Mouse (Mus musculus): ENCODE data around the gene Banp. TPM values are rescaled to one million over a fixed set of nuclear protein-coding genes. Genes with fewer than 3 reads are reported as not detected.

Banp gene
- polyA plus RNA-seq, 1 experiment from 2014 or later = 43.8 TPM

- Histone ChIP-seq H3K27me3 (ENCODE audit: insufficient read depth, low read length) (no peaks in the 10 kb centered on the region), H3K4me1 (ENCODE audit: insufficient read depth) (no peaks in the 10 kb centered on the region), H3K4me3 (ENCODE audit: low read depth, low read length) (no peak overlapping the region), H3K4me2 (no peak overlapping the region), H3K36me3 (ENCODE audit: insufficient read depth) (no peaks in the 10 kb centered on the region), H3K9me3 (ENCODE audit: low read depth, low read length) (no peaks in the 10 kb centered on the region), H3K9ac (no peak overlapping the region), H3K27ac (ENCODE audit: low read depth) (no peak overlapping the region)
- peak; percentile 64 for TF ChIP-seq CTCF (IDR thresholded peaks at IDR 0.05; ENCODE audit: low read depth)
- peak; percentile 70 for DNase-seq
- no peak for ATAC-seq (ENCODE audit: insufficient read depth)
- WGBS = 33% methylated on average over 4 of the region's 4 CpGs
Measured at GRCm38 (mm10) chr8:121934506-121934905, 15.0 kb upstream of the Banp start.

GRCm38 (mm10) chr8:121934923-121935322, 14.6 kb upstream of the Banp start:
- H3K4me2 ChIP-seq = no peak overlapping the region
- no peak for TF ChIP-seq CTCF (IDR thresholded peaks at IDR 0.05; ENCODE audit: low read depth)
- no peak for DNase-seq
- ATAC-seq (ENCODE audit: insufficient read depth) = no peak
- no peak overlapping the region for H3K9ac ChIP-seq
- H3K9me3 ChIP-seq (ENCODE audit: low read depth, low read length) = no peaks in the 10 kb centered on the region
- H3K27ac ChIP-seq (ENCODE audit: low read depth) = no peak overlapping the region
- H3K4me3 ChIP-seq (ENCODE audit: low read depth, low read length) = no peak overlapping the region
- H3K27me3 ChIP-seq (ENCODE audit: insufficient read depth, low read length) = no peaks in the 10 kb centered on the region
- no peaks in the 10 kb centered on the region for H3K36me3 ChIP-seq (ENCODE audit: insufficient read depth)
- no peaks in the 10 kb centered on the region for H3K4me1 ChIP-seq (ENCODE audit: insufficient read depth)

DNA sequence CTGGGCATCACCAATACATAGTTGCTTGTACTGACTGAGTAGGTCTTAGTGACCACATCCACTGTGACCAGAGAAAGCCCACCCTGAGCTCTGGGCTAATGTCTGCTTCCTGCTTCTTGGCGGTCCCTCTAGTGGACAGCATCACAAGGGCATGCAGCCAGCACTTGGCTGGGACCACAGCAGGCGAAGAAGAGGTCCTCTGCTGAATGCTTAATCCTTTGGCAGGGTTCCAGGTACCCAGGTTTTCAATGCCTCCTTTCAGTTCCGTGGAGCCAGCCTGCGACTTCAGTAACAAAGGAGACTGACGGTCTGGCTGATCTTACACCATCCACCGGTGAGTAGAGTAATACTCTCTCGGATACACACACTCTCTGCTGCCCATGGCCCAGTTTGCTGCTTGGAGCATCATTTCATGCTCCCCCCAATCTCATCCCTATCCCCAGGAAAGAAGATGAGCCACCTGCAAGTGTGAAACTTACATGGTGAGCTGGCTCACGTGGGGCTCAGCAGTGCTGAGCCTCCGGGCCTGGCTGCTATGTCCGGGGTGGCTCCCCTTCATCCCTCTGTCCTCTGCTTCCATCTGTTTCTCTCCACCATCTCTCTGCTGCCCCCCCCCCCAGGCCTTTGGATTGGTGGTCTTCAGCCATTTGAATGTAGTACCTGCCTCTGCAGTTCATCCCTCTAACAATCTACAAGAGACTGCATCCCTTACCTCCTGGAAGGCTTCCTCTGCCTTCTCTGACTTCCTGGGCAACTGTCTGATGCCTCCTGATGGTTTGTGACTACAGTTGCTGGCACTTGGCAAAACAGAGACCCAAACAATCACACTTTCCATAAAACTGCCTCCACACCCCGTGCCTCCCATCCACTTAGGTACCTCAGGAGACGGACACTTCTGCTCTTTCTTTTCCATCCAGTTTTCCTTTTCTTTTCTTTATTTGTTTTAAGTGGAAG, 13.9 kb upstream of the Banp start:
- Histone ChIP-seq H3K27me3 (ENCODE audit: insufficient read depth, low read length) (no peaks in the 10 kb centered on the region), H3K36me3 (ENCODE audit: insufficient read depth) (no peaks in the 10 kb centered on the region), H3K9ac (peak overlapping the region; percentile 13), H3K9me3 (ENCODE audit: low read depth, low read length) (no peaks in the 10 kb centered on the region), H3K4me3 (ENCODE audit: low read depth, low read length) (no peak overlapping the region), H3K27ac (ENCODE audit: low read depth) (peak overlapping the region; percentile 24; the same call in 1 of the 2 replicates), H3K4me1 (ENCODE audit: insufficient read depth) (no peaks in the 10 kb centered on the region), H3K4me2 (no peak overlapping the region)
- TF ChIP-seq CTCF (IDR thresholded peaks at IDR 0.05; ENCODE audit: low read depth) = peak; percentile 78
- WGBS = 41% methylated on average over 12 of the region's 12 CpGs
- ATAC-seq (ENCODE audit: insufficient read depth) = peak; percentile 74
- DNase-seq = peak; percentile 81

DNA sequence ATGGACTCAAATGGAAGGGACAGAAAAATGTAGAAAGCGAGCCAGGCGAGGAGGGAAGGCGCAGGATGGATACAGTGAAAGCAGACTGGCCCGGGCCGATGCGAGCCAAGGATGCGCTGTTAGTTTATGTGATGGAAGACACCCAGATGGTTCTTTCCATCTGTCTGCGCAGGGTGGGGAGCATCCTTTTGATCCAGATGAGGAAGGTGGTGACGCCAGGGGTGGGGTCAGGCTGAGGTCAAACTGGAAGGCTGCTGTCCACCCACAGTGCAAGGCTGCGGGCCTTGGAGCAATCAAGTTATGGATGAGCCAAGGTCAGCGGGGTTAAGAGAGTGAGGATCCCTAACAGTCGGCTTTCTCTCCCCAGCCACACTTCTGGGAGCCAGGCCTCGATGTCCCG, 13.2 kb upstream of the Banp start:
- Histone ChIP-seq H3K27ac (ENCODE audit: low read depth) (no peak overlapping the region), H3K9ac (no peak overlapping the region), H3K4me1 (ENCODE audit: insufficient read depth) (no peaks in the 10 kb centered on the region), H3K9me3 (ENCODE audit: low read depth, low read length) (no peaks in the 10 kb centered on the region), H3K4me2 (no peak overlapping the region), H3K27me3 (ENCODE audit: insufficient read depth, low read length) (no peaks in the 10 kb centered on the region), H3K36me3 (ENCODE audit: insufficient read depth) (no peaks in the 10 kb centered on the region), H3K4me3 (ENCODE audit: low read depth, low read length) (no peak overlapping the region)
- no peak for DNase-seq
- no peak for TF ChIP-seq CTCF (IDR thresholded peaks at IDR 0.05; ENCODE audit: low read depth)
- no peak for ATAC-seq (ENCODE audit: insufficient read depth)
- WGBS = 32% methylated on average over 14 of the region's 14 CpGs

DNA sequence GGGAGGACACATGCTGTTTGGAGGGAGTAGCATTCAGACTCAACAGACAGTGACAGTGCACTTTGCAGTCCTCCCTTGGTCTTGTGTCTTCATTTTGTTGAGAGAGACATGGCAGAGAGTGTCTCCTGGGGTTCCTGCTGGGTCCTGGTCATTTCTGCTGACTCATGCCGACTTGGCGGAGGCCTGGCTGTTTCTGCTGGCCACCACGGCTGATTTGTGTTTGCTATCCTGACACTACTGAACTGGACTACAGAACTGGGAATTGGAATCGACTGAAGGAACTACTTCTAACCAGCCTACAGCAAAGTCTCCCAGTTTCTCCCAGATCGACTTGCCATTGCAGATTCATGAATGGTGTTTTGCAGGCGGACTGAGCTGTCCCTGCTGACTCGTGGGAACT, 10.8 kb upstream of the Banp start:
- WGBS = 78% methylated on average over 7 of the region's 7 CpGs
- H3K4me2 ChIP-seq = no peak overlapping the region
- no peaks in the 10 kb centered on the region for H3K36me3 ChIP-seq (ENCODE audit: insufficient read depth)
- no peak overlapping the region for H3K27ac ChIP-seq (ENCODE audit: low read depth)
- no peaks in the 10 kb centered on the region for H3K27me3 ChIP-seq (ENCODE audit: insufficient read depth, low read length)
- H3K4me1 ChIP-seq (ENCODE audit: insufficient read depth) = no peaks in the 10 kb centered on the region
- no peak overlapping the region for H3K4me3 ChIP-seq (ENCODE audit: low read depth, low read length)
- DNase-seq = no peak
- no peak for ATAC-seq (ENCODE audit: insufficient read depth)
- no peak overlapping the region for H3K9ac ChIP-seq
- H3K9me3 ChIP-seq (ENCODE audit: low read depth, low read length) = no peaks in the 10 kb centered on the region
- TF ChIP-seq CTCF (IDR thresholded peaks at IDR 0.05; ENCODE audit: low read depth) = no peak

GRCm38 (mm10) chr8:121943057-121943540, 6.5 kb upstream of the Banp start:
- Histone ChIP-seq H3K9ac (no peak overlapping the region), H3K27ac (ENCODE audit: low read depth) (no peak overlapping the region), H3K27me3 (ENCODE audit: insufficient read depth, low read length) (no peaks in the 10 kb centered on the region), H3K4me2 (no peak overlapping the region), H3K9me3 (ENCODE audit: low read depth, low read length) (no peaks in the 10 kb centered on the region), H3K4me3 (ENCODE audit: low read depth, low read length) (no peak overlapping the region), H3K4me1 (ENCODE audit: insufficient read depth) (peaks cover 10% of the 10 kb centered on the region), H3K36me3 (ENCODE audit: insufficient read depth) (no peaks in the 10 kb centered on the region)
- TF ChIP-seq CTCF (IDR thresholded peaks at IDR 0.05; ENCODE audit: low read depth) = no peak
- ATAC-seq (ENCODE audit: insufficient read depth) = no peak
- WGBS = 15% methylated on average over 2 of the region's 2 CpGs
- DNase-seq = no peak

GRCm38 (mm10) chr8:121943716-121944115, 5.8 kb upstream of the Banp start:
- Histone ChIP-seq H3K4me2 (no peak overlapping the region), H3K4me1 (ENCODE audit: insufficient read depth) (peaks cover 15% of the 10 kb centered on the region), H3K9ac (no peak overlapping the region), H3K27ac (ENCODE audit: low read depth) (no peak overlapping the region), H3K36me3 (ENCODE audit: insufficient read depth) (no peaks in the 10 kb centered on the region), H3K9me3 (ENCODE audit: low read depth, low read length) (no peaks in the 10 kb centered on the region), H3K4me3 (ENCODE audit: low read depth, low read length) (no peak overlapping the region), H3K27me3 (ENCODE audit: insufficient read depth, low read length) (no peaks in the 10 kb centered on the region)
- ATAC-seq (ENCODE audit: insufficient read depth) = no peak
- no peak for TF ChIP-seq CTCF (IDR thresholded peaks at IDR 0.05; ENCODE audit: low read depth)
- DNase-seq = no peak
- WGBS = 81% methylated on average over 8 of the region's 8 CpGs

Data from lung, embryonic 14.5 days (tissue).